Mouse (Mus musculus) large intestine, adult 2 months (tissue): ENCODE results near the gene Rbm5. TPM values are rescaled to one million over a fixed set of nuclear protein-coding genes. Genes with fewer than 3 reads are reported as not detected.

ENCODE experiments used
- DNase-seq: peaks from one replicate; pipeline ENCODE4 v3.0.0-alpha.2; 2012; ENCODE audit warnings: low read depth, low spot score
- WGBS: fragments of 180-500 bp; shearing (Covaris S2); methylation state at CpG from one replicate; pipeline ENCODE4 v1.1.7; 2018; 5-methylcytosine and 5-hydroxymethylcytosine counted together
- polyA plus RNA-seq: library from polyadenylated mRNA; depleted of rRNA; stranded (reverse); fragments of >200 nt; gene quantifications from 2 replicates; pipeline ENCODE4 v1.2.3, GENCODE M21; 2012; rRNA removed

Rbm5 gene
- 37.9 and 62.1 TPM in 2 replicates for polyA plus RNA-seq

GRCm38 (mm10) chr9:107770374-107771290 is at the start of gene Rbm5:
Rbm5 (minus strand) TSS chr9:107770996.
- under 1% methylated on average over 60 of the region's 60 CpGs for WGBS
- DNase-seq = peak; percentile 78

- DNase-seq = no peak
- WGBS = 81% methylated on average over 1 of the region's 1 CpGs
These were observed 41.3 kb upstream of the Rbm5 start for GRCm38 (mm10) chr9:107812132-107812531.

GRCm38 (mm10) chr9:107810985-107811384 is 40.2 kb upstream of the Rbm5 start:
- 98% methylated on average over 2 of the region's 2 CpGs for WGBS
- DNase-seq = no peak

GRCm38 (mm10) chr9:107791714-107792113 is 20.9 kb upstream of the Rbm5 start:
- DNase-seq = no peak
- WGBS = 85% methylated on average over 6 of the region's 6 CpGs

GRCm38 (mm10) chr9:107782536-107783203 is 11.9 kb upstream of the Rbm5 start:
- DNase-seq = no peak
- 88% methylated on average over 11 of the region's 11 CpGs for WGBS

- DNase-seq = no peak
These were observed 6.0 kb upstream of the Rbm5 start for GRCm38 (mm10) chr9:107776809-107777208.

- 97% methylated on average over 3 of the region's 3 CpGs for WGBS
- no peak for DNase-seq
These were observed 3.6 kb upstream of the Rbm5 start for GRCm38 (mm10) chr9:107774411-107774810.

- 55% methylated on average over 2 of the region's 2 CpGs for WGBS
- DNase-seq = no peak
These were observed 986 bp upstream of the Rbm5 start for GRCm38 (mm10) chr9:107771782-107772181.

GRCm38 (mm10) chr9:107770037-107770373 is 791 bp downstream of the Rbm5 start:
- peak; percentile 11 for DNase-seq
- under 1% methylated on average over 9 of the region's 9 CpGs for WGBS

- 14% methylated on average over 4 of the region's 4 CpGs for WGBS
- no peak for DNase-seq
These were observed 1.3 kb downstream of the Rbm5 start for GRCm38 (mm10) chr9:107769445-107770000.

- no peak for DNase-seq
- 74% methylated on average over 5 of the region's 5 CpGs for whole genome bisulfite sequencing
These were observed 1.9 kb downstream of the Rbm5 start for GRCm38 (mm10) chr9:107768851-107769250.

GRCm38 (mm10) chr9:107759593-107759992 is 11.2 kb downstream of the Rbm5 start:
- no peak for DNase-seq
- 90% methylated on average over 6 of the region's 6 CpGs for WGBS

- DNase-seq = no peak
- WGBS = 90% methylated on average over 5 of the region's 5 CpGs
These were observed 20.4 kb downstream of the Rbm5 start for GRCm38 (mm10) chr9:107750378-107750777.

GRCm38 (mm10) chr9:107748063-107748462 is 22.7 kb downstream of the Rbm5 start:
- 92% methylated on average over 3 of the region's 3 CpGs for WGBS
- no peak for DNase-seq

GRCm38 (mm10) chr9:107747310-107747709 is 23.5 kb downstream of the Rbm5 start:
- 67% methylated on average over 1 of the region's 1 CpGs for WGBS
- no peak for DNase-seq

GRCm38 (mm10) chr9:107746679-107747078 is 24.1 kb downstream of the Rbm5 start:
- DNase-seq = no peak
- WGBS = 87% methylated on average over 3 of the region's 3 CpGs

- DNase-seq = no peak
- 92% methylated on average over 6 of the region's 6 CpGs for WGBS
These were observed 26.7 kb downstream of the Rbm5 start for GRCm38 (mm10) chr9:107744061-107744460.

- no peak for DNase-seq
- 54% methylated on average over 4 of the region's 4 CpGs for WGBS
These were observed 32.0 kb downstream of the Rbm5 start for GRCm38 (mm10) chr9:107738841-107739202.

GRCm38 (mm10) chr9:107738020-107738840 is 32.6 kb downstream of the Rbm5 start:
- peak; percentile 51 for DNase-seq
- 23% methylated on average over 7 of the region's 7 CpGs for WGBS

- 2% methylated on average over 7 of the region's 7 CpGs for WGBS
- no peak for DNase-seq
These were observed 34.7 kb downstream of the Rbm5 start for GRCm38 (mm10) chr9:107736185-107736485.
